Mouse (Mus musculus) activated CD4-positive, CD25-positive, alpha-beta regulatory T cell, adult 4 months (primary cell): Measurements from ENCODE around the gene Mical2. TPM values are rescaled to one million over a fixed set of nuclear protein-coding genes. Genes with fewer than 3 reads are reported as not detected.

Experiments used
- ATAC-seq: one replicate; pipeline ENCODE4 v1.8.0; 2017
- polyA plus RNA-seq, 2 experiments: library from polyadenylated mRNA; unstranded; fragments of 100-300 nt; shearing (Covaris generic); gene quantifications; one replicate each; pipeline ENCODE4 v1.2.1; 2017

Mical2 gene
- polyA plus RNA-seq = 1 to 10 TPM; 1.2 to 3.0 TPM

GRCm38 (mm10) chr7:112225615-112226262 lies at the start of gene Mical2:
Mical2 (plus strand) TSS chr7:112225856.
- peak; percentile 96 for ATAC-seq

- no peak for ATAC-seq
Measured at GRCm38 (mm10) chr7:112176627-112177026, 49.0 kb upstream of the Mical2 start.

- ATAC-seq = peak; percentile 77
Measured at GRCm38 (mm10) chr7:112180235-112180705, 45.4 kb upstream of the Mical2 start.

GRCm38 (mm10) chr7:112183258-112183841 lies 42.3 kb upstream of the Mical2 start:
- ATAC-seq = peak; percentile 72

- no peak for ATAC-seq
Measured at GRCm38 (mm10) chr7:112184519-112185225, 41.0 kb upstream of the Mical2 start.

- no peak for ATAC-seq
Measured at GRCm38 (mm10) chr7:112185226-112185745, 40.4 kb upstream of the Mical2 start.

GRCm38 (mm10) chr7:112186871-112187270 lies 38.8 kb upstream of the Mical2 start:
- no peak for ATAC-seq

GRCm38 (mm10) chr7:112187536-112188459 lies 37.9 kb upstream of the Mical2 start:
- ATAC-seq = no peak

- no peak for ATAC-seq
Measured at GRCm38 (mm10) chr7:112192237-112192636, 33.4 kb upstream of the Mical2 start.

- ATAC-seq = no peak
Measured at GRCm38 (mm10) chr7:112192778-112193177, 32.9 kb upstream of the Mical2 start.

GRCm38 (mm10) chr7:112194286-112194685 lies 31.4 kb upstream of the Mical2 start:
- no peak for ATAC-seq

- no peak for ATAC-seq
Measured at GRCm38 (mm10) chr7:112197461-112197860, 28.2 kb upstream of the Mical2 start.

- no peak for ATAC-seq
Measured at GRCm38 (mm10) chr7:112199343-112199742, 26.3 kb upstream of the Mical2 start.

- no peak for ATAC-seq
Measured at GRCm38 (mm10) chr7:112200761-112201160, 24.9 kb upstream of the Mical2 start.

- ATAC-seq = no peak
Measured at GRCm38 (mm10) chr7:112202194-112202593, 23.5 kb upstream of the Mical2 start.

- ATAC-seq = no peak
Measured at GRCm38 (mm10) chr7:112202843-112203242, 22.8 kb upstream of the Mical2 start.

GRCm38 (mm10) chr7:112203937-112204336 lies 21.7 kb upstream of the Mical2 start:
- ATAC-seq = peak; percentile 9

- peak; percentile 74 for ATAC-seq
Measured at GRCm38 (mm10) chr7:112204380-112204963, 21.2 kb upstream of the Mical2 start.

GRCm38 (mm10) chr7:112205513-112205912 lies 20.1 kb upstream of the Mical2 start:
- ATAC-seq = no peak

- ATAC-seq = no peak
Measured at GRCm38 (mm10) chr7:112207717-112208116, 17.9 kb upstream of the Mical2 start.

GRCm38 (mm10) chr7:112208323-112209167 lies 17.1 kb upstream of the Mical2 start:
- peak; percentile 33 for ATAC-seq
